Mouse (Mus musculus) kidney, adult 18-20 months (tissue): ENCODE measurements around the gene Stk32c.

Experiments
- DNase-seq: peaks from one replicate; pipeline ENCODE4 v3.0.0; 2021

The Stk32c gene

DNA sequence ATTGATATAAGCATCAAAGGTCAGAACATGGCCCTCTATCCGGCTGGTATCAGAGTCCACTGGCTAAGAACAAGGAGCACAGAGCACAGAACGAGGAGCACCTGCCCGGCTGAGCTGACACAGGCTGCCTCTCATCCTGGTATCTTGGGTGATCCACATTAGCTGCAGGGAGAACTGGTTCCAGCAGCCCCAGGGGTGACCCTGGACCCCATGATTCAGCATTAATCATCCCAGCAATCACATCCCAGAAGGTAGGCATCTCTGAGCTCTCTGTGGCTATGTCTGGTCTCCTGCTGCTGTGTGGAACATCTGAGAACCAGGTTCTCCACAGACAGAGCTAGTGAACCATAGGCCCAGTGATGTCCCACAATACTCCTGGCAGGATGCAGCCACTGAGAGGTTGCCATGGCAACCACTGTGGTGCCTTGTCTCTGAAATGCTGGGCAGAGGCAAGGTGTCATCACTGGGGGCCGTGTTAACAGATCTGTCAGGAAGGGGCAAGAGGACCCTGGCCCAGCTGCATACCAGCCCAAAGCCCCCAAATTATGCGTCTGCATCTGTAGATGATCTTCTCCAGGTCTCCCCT lies 76.1 kb downstream of the Stk32c start:
- no peak for DNase-seq

DNA sequence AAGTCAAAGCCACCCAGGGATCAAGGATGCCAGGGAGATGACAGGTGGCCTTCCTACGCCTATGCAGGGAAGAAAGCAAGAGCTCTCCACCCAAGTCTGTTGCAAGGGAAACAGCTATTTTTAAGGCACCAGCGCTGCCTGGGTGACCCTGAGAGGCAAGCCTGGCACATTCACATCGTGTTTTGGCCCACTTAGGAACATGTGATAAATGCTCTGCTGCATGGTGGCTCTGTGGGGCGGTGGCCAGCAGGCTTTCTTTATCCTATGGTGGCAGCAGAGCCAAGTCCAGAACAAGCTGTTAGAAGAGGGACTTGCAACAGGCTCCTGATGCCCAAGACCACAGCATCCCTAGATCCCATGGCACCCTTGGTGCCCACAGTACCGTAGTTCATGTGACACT lies 77.9 kb downstream of the Stk32c start:
- DNase-seq: no peak

DNA sequence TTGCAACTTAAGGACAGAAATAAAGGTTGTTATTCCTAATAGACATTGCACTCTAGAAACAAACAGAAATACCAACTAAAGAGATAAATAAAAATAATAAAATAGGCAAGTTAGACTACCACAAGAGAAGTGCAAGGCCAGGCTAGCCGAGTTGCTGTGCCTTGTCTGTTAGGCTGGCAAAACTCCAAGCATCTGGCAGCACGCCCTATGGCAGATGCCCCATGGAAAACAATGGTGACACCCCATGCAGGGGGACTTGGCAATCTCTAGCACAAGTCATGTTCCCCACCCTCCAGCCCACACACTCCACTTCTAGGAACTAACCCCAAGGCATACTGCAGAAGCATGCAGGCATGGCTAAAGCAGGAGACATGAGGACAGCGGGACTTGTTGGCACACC lies 79.7 kb downstream of the Stk32c start:
- DNase-seq: no peak

DNA sequence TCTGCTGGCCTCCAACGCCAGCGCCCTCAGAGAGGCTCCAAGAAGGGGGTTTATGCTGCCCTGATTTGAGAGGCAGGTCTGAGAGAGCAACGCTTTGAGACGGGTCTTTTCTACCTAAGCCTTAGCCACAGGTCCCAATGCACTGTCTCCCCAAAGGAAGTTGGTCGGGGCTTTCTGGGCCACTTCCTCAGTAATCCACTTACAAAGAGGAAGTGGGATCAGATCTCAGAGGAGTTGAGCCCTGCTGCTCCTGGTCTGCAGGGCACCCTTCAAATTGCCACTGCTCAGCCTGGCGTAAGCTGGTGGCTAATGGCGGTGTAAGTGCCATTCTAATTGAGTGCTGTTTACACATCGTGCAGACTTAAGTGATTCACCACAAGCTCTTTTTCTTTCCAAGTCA lies 81.6 kb downstream of the Stk32c start:
- DNase-seq: no peak

DNA sequence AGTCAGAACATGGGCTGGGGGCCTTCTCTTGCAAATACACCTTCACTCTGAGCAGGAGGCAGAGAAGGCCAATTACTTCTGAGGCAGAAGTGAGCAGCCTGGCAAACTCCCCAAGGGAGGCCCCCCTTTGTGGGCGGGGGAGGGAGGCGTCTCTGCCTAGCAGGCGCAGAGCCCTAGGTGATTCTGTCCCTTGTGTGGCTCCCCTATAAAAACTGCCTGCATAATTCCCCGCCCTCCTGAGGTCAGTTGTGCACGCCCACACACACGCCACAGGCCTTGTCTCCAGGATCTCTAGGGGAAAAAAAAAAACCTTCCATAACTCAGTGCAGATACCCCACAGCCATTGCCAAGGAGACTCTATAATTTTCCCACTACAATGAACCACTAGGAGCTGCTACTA lies 82.7 kb downstream of the Stk32c start:
- no peak for DNase-seq

DNA sequence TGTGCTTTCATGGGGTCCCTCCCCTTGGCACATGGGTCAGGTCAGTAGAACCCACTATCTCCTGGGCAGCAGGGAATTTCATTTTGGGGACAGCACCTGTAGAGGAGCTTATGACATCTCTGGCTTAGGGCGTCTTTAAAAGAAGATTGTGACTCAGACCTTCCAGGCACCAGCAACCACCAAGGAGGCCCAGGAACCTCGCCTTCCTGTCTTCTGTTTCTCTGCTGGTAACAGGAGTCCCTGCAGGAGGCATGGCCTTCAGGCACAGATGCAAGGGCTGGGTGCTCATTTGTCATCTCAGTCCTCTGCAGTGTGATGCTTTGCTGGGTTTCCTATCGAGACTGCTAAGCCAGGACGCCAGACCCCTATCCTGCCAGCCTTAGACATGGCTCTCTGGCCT lies 84.1 kb downstream of the Stk32c start:
- no peak for DNase-seq

DNA sequence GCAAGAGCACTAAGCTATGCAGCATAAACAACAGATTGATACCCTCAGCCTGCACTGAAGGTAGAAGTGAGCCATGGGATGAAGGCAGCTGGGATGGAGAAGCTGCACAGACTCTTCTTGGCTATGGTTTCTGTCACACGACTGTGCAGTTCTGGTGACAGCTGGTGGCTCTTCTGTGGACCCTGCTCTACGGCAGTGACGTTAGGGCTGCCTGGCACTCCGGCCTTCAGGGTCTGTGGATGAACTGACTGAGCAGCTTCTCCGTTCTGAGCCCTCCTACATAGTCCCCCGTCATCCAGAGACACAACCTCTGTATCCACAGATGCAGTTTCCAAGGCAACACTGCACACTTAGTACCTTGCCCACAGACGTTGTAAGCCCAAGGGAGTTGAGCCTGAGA lies 86.6 kb downstream of the Stk32c start:
- no peak for DNase-seq

DNA sequence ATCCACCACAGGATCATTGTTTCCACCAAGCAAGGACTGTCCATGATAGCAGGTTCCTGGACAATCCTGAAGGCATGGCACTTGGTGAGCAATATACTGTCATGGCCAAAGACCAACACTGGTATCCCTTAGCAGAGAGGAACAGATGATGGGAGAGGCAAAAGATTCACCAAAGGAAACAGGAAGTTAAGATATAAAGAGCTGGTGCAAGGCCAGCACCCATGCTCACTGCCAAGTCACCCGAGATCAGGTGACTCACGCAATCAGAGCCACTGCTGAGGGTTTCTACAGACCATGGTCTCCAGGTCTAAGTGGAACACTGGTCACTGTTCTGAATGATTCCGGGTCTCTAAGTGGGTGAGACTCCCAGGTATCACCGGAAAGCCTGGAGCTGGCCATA lies 87.2 kb downstream of the Stk32c start:
- DNase-seq: no peak

DNA sequence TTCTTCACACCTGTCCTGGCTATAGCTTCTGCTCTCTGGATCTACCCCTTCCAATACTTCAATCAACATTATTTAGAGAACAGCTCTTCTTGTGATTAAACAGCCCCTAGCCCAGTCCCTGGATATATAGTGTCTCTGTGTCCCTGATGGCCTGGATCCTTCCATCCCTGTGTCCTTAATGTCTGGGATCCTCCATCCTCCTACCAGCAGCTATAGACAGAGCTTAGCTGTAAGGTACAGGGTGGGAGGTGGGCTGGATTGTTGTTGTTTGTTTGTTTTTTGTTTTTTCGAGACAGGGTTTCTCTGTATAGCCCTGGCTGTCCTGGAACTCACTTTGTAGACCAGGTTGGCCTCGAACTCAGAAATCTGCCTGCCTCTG lies 93.3 kb downstream of the Stk32c start:
- no peak for DNase-seq

DNA sequence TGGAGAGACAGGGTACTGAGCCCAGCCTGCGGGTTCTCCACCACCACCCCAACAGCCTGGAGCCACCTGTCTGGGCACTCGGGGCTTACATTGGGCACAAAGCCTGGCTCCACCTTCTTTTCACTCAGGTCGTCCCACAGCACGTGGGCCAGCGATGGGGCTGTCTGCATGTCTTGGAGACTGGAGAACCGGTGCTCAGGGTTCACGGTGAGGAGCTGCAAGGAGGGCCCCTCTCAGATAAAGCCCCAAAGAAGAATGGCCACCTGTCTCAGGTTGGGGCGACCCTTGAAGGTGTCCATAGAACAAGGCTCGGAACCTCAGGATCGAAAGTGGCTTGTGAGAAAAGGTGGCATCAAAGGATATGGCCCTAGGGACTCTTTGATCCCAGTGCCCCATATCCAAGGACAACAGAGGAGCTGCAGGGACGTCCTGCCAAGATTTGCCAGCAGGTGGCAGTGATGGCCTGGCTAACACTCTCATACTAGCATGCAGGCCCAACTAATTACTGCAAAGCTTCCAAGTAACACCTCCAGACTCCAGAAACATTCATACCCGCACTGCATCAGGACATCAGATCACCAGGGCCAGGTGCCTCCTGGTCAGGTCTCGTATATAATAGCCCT lies 93.8 kb downstream of the Stk32c start:
- DNase-seq: peak; percentile 88

DNA sequence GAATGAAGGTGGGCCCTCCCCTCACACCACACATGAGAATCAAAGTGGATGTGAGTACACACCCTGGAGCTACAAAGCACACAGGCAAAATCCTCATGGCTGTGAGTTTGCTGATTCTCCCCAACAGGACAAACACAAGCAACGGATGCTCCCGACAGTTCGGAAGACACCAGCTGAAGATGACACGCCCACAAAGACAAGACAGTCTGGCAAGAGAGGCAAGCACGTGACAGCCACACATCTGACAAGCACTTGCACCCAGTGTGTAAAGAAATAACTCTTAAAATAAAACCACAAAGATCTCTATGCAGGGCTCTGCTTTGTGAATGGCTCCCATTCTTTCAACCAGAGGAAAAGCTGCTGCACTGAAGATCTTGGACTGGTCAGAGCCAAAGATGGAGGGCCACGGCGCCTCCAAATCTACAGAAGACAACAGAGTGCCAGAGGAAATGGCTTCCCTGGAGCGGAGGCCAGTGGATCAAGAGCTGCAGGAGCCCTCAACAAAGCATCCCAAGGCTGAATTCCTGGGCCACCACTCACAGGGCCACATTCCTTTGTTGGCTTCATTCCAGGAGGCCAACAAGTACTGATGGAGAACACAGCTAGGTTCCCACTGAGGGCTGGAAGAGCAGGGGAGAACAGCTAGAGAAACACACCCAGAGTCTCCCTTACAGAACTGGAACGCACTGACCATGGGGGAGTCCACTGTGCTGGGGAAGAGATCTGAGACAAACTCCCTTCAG lies 105.0 kb downstream of the Stk32c start:
- DNase-seq: no peak

DNA sequence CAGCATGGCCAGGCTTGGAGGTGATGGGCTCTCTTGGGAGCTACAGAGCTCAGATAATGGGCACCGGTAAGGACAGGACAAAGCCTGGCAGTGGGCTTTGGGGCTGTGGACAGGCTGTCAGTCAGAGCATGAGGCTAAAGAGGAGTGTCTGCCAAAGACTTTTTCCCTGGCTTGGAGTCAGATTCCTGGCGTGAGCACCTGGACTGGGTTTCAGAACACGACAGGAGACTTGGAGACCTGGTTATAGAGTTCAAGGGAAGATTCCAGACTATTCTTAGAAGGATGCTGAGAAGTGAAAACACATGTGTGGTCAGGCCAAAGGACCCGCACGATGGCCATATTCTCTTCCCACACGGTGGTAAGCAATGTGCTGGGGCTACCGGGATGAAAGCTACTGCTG lies 107.4 kb downstream of the Stk32c start:
- DNase-seq: no peak

DNA sequence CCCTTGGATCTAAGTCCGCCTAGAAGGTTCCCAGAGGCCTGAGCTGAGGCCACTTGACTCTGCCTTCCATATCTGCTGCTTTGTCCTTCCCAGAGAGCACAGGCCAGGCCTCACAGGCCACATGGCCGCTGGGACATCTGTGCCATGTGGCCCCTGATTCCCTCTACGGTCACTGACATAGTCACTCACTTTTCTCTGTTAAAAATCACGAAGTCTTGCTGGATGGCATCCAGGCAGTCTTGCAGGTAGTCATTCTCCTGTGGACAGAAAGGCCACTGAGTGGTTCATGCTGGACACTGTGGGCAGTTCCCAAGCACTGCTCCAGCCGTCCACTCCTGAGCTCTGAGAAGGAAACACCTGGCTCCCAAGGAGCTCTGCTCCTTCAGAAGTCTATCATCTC lies 108.0 kb downstream of the Stk32c start:
- no peak for DNase-seq

DNA sequence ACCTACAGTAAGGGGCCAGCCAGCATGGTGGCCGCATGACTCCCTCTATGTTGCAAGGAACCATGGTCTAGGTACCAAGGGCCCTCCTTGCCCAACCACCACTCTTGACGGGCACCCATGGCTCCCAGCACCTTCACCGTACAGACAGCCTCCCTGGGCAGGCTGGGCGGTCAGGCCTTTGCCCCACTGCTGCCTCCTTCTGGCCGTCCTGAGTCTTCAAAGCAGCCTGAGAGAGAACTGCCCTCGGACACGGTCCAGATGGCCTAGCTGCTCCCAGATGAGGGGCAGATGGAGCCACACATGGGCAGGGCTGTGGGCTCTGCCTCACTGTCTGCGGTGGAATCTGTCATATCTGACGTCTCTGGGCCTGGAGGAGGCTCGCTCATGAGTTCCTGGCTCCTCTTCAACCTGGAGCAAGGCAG lies 109.1 kb downstream of the Stk32c start:
- DNase-seq: no peak

DNA sequence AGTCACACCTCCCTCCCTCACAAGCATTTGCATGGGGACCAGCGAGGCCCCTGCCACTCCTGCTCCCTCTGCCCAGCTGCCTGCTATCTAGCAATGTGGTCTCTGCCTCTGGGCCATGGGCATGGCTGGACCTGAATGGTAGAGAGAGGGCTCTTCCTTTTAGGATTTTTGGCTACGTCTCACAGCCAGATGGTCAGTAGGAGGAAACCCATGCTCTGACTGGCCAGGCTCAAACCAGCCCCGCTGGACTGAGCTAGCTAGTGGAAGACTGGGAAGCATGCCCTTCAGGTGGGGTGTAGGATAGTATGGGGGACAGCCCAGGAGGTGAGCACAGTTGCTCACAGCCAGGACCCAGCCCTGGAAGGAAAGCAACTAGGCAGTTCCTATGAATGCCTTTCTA lies 111.3 kb downstream of the Stk32c start:
- DNase-seq: no peak

DNA sequence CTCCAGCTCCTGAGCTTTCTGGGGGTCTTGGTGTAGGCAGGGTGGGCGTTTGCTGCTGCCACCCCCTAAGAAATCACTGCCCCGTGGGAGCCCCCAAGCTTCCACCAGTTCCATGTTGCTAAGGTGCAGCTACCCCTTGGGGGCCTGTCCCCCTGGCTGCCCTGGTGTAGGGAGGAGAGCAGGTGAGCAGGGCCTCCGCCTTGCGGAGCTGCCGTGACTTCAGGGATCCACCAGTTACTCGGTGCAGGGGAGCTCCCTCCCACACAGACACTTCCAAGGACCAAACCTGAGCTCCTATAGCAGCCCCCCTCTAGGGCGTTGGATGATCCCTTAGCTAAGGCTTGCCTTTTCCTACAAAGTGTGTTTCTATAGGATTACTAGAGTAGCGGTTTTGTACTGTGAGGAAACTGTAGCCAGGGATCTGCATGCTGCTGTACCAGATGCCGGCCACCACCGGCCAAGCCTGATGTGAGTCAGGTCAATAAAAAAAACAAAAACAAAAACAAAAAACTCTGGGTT lies 111.8 kb downstream of the Stk32c start:
- DNase-seq: no peak

DNA sequence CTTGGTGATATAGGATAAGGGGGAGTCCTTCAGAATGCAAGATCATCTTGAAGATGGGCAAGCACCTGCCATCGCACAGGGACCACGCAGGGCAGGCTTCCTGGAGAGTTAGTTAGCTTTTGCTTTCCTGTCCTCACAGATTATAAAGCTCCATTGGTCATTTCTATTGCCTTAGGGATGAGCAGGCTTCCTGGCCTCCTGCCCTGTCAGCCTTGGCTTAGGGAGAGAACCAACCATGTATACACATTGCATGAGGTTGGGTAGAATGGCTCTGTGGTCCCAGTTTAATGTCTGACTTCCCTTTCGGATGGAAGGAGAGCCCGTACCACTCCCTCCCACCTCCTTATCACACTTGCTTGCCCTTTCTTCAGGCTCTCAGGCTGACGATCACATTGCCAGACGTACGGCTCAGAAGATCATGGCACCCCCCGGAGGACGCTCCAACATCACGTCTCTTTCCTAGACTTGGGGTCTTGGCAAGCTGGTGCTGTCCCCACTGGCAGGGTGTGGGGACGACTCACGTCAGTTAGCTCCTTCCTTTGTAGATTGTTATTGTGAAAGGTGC lies 112.5 kb downstream of the Stk32c start:
- no peak for DNase-seq

DNA sequence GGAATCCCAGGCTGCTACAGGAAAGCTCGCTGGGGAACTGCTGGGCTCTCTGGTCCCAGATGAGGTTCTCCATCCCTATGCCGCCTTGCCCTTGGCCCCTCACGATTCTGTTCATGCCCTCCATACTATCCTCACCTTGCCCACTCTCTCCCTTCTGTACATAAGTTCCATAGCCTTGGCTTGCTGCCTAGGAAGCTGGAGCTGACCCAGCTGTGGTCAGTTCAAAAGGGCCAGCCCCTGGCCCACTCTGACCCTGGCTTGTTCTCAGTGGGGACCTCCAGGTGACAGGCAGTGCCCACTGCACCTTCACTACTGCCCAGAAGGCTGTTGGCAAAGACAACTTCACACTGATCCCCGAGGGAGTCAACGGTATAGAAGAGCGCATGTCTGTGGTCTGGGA lies 116.7 kb downstream of the Stk32c start:
- no peak for DNase-seq

DNA sequence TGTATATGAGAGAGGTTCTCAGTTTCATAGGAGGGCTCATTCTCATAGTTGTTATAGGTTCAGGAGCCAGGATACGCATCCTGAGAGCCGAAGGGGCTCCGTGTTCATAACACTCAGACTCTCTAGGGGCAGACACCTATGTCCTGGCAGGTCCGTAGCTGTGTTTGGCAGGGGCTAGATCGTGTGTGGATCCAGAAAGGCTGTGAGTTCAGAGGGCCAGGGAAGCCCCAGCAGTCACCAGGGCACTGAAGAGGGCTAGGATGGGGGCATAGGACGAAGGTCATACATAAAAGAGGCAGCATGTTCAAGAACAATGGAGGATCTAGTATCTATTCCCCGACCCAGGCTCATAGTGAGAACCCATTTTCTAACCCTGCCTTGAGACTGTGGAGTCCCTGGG lies 117.8 kb downstream of the Stk32c start:
- no peak for DNase-seq

DNA sequence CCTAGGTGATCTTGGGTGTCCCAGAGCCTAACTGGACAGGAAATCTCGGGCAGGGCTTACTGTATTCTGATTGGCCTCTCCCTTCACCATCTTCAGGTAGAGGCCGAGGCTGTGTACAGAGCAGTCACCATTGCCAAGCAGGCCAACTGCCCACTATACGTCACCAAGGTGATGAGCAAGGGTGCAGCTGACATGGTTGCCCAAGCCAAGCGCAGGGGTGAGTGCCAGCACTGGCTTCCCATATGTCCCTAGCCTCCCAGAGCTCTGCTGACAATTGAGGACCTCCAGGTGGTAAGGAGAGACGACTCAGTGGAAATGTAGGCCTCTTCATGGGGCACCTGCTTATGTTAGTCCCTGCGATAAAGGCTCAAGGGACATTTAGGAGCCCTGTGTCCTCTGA lies 118.3 kb downstream of the Stk32c start:
- no peak for DNase-seq

DNA sequence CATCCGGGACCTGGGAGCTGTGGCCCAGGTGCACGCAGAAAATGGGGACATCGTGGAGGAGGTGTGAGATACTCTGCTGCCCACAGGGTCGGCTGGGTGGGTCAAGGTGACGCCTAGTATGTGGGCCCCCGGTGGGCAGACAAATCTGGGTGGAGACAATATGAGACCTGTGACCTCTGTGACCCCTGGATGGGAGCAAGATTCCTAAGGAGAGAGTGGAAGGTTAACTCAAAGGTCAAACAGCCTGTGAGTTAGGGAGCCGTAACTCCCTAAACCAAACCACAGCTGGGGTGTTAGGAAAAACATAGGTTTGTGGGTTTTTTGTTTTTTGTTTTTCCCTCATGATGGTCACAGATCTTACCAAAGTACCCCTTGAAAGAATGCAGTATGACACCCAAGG lies 119.3 kb downstream of the Stk32c start:
- no peak for DNase-seq

DNA sequence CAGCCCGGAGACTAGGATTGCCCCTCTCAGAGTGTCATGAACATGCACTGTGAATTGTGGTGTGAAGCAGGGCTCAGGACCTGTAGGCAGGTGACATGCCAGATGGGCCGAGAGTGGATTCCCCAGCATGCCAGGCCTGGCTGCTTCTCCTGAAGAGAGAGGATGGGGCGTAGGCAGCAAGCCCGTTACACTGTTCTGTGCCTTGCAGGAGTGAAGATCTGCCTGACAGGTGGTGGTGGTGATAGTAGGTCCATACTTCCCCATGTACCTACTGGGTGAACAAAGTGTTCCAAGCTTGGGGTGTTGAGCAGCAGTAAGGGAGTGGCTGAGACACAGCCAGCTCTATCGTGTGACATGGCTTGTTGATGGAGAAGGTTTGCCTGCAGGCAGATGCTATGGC lies 120.0 kb downstream of the Stk32c start:
- DNase-seq: no peak

DNA sequence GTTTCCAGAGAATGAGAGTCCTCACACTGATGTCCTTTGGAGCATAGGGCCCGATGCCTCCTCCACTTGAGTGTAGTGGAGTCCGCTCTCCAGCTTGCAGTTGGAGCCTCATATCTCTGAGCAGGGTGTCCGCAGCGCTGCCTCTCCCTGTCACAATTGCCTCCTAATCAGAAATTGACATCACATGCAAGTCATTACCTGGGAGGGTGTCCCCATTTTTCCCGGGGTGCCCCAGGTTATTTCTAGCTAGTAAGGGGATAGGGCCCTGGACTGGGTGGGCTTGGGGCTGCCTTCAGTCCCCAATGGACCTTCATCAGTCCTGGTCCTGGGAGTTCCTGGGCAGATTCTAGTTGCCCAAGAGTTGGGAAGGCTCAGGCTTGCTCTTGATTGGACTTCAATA lies 120.4 kb downstream of the Stk32c start:
- no peak for DNase-seq

DNA sequence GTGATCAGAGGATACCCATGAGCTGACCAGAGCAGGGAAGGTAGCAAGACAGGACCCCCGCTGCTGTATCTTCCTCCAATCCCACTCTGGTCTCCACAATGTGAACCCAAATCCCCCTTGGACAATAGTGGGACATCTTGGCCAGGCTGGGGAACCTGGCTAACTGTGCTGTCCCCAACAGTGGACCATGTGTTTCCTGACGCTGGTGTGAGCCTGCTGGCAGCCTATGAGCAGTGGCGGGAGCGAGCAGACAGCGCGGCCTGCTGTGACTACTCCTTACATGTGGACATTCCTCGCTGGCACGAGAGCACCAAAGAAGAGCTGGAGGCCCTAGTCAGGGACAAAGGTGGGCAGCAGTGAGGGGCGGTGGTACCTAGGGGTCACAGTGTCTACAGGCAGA lies 121.4 kb downstream of the Stk32c start:
- no peak for DNase-seq
